Mouse (Mus musculus) mature B cell (primary cell): ENCODE data around the gene Notum.

Source experiments
- in situ Hi-C: fragments of 300-500 bp; cut with MboI; formaldehyde crosslinking; loops from 2 replicates; pipeline ENCODE4 v1.14.3; 2019

The Notum gene

DNA sequence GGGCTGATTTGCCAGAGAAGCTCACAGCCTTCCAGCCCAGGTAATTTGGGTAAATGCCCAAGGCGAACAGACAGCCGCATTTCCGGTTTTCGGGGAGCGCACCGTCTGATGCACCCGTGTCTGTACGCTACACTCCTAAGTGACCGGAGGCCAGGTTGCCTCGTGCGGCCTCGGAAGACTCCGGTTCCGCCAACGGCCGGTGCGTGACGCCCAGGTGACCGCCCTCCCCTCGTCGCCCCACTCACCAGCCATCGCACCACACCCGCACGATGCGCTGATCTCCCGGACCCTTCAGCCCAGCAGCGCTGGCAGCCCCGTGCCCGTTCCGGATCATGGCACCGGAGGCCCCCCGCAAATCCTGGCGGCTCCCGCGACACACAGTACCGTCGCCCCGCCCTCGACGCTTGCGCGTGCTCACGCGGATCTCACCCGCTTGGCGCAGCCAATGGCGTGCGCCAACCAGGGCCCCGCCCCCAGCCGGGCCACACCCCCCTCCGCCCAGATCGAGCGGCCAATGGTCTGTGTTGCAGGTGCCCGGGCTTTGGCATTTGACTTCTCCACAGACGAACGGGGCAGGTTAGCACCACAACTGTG lies 43.4 kb downstream of the Notum start, which contains the start of gene Pcyt2:
TSS of gene Pcyt2 (minus strand) at position 418 of the 594 bp plus-strand sequence.
- in situ Hi-C loops: no loop called here

DNA sequence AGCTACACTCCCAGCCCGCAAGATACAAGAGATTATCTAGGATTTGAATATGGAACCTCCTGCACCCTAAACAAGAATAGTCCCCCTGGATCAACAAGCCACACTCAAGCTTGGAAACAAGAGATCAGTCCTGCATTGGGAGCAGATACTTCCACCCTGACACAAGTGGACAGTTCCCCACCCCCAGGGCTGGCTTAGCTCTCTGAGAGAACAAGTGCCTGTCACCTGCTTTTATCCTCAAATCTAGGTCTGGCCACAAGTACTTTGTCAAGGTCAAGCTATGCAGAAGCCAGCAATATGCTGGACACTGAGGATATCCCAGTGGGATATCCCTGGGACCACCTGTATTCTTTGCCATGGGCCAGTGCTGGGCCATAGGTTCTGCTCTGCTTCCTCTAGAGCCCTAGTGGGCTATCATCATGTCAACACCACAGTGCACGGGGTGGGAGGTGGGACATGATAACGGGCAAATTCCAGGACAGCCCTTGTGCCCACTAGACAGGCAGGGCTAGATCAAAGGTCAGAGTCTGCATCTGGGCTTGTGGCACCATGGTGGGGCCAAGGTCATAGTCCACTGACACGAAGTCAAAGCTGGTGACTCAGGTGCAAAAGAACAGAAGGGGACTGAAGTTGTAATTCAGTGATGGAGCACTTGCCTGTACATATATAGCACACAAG lies 44.2 kb downstream of the Notum start:
- in situ Hi-C loops: no loop called here

DNA sequence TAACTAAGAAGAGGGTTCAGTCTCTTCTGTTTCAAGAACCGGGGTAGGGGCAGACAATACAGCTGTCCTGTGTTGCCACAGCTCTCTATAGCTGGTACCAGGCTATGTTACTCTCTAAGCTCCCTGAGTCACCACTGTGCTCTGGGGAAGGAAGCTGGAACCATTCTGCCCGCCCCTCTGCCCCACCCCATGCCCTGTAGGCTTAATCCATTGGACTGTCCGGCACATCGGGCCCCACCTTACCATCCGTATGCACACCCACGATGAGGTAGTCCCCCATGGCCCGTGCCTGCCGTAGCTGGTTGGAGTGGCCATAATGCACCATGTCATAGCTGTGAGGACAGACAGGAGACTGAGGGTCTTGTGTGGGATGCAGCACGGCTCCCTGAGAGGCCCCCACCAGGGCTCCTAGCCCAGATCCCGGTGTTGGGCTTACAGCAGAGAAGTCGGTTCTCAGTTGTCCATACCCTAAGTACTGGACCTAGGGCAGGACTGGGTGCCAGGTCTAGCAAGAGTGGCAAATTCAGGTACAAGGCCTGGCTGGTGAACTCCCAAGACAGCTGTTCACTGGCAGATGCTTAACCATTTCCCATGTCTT lies 45.3 kb downstream of the Notum start:
- in situ Hi-C loops: no loop called here

DNA sequence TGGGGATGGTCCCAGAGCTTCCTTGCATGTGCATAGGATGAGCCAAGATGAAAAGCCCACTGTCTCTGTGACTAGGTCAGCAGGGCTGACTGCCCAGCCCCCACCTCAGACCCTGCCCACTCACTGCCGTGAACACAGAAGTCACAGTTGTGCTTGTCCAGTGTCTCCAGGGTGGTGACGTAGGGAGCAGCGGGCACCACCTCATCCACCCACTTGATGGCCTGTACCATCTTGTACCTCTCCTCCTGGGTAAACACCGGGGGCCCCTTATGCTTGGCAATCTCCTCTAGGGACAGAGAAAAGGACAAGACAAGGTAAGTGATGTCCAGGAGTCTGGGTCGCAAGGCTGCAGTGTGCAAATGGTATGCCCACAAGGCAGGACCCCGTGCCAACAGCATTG lies 45.8 kb downstream of the Notum start:
- in situ Hi-C loops: no loop called here

DNA sequence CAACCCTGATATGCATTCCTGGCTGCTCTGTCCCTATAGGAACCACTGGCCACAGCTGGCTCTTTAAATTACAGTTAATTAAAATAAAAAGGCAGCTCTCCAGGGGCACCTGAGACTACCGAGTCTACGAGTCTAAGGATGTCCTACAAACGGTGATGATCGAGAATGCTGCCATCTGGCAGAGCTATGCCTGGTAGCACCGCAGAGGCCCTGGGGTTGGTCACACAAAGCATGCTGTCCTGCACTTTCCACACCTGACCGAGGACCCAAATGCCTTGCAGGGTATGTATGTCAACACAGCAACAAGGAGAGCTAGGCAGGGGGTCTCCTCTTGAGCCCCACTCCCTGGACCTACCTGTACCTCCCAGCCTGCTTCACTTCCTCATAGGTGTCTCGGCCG lies 47.0 kb downstream of the Notum start:
- in situ Hi-C loops: no loop called here

DNA sequence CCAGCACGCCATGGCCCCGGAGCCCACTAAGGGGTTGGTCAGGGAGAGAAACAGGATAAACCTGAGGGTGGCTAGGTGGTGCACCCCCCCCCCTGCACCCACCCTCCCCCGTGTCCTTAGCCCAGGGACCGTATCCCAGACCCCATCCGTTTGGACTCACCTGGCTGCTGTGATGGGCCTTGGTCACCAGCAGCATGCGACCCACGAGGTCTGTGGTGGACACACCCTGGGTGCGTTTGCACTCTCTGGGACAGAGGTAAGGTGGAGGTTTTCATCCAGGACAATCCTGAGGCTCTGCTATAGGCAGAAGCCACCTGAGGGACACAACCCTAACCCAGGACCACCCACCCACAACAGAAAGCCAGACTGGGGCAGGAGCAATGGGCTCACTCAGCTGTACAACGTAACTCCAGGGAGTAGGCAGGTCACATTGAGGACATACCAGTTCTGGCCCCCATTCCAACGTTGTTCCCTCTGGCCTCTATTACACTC lies 47.4 kb downstream of the Notum start:
- in situ Hi-C loops: no loop called here

DNA sequence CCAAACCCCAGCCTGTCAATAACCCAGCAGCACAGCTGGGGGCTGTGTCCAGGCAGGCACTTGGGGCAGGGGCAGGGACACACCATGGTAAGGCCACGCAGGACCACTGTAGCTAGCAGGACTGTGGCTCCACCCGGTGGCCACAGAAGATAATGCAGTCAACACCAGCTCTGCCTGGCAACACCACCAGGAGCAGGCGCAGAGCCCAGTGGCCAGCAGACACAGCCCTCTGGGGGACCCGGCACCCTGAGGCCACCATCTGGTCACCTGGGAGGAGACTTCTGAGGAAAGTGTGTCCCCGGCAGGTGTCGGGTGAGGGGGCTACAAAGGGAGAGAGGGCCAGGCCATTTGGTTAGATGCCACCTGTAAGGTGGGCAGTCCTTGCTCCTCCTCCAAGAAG lies 48.2 kb downstream of the Notum start:
- in situ Hi-C loops: no loop called here

DNA sequence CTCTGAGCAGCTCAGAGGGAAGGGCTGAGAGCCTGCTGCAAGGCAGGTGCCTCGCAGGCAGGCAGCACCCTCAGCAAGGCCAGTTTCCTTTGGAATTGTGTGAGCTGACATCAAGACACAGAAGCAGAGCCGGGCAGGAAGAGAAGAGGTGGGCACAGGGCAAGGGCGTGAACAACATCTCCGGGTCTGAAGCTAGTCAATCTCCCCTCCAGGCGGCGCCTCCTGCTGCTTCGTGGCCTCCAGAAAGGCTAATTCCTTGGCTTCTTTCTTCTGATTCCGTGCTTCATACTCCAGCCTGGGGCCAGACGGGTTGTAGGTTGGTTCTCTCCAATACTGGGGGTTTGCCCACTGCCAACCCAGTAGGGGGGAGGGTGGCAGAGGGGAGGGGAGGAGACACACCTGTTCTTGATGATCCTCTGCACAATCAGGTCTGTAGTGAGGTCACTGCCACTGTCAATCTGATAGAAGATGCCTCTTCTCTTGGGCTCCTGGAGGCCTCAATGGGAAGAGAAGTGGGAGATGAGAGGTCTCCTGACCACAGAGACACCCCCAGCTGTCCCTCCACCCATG lies 50.4 kb downstream of the Notum start:
- in situ Hi-C loops: no loop called here

DNA sequence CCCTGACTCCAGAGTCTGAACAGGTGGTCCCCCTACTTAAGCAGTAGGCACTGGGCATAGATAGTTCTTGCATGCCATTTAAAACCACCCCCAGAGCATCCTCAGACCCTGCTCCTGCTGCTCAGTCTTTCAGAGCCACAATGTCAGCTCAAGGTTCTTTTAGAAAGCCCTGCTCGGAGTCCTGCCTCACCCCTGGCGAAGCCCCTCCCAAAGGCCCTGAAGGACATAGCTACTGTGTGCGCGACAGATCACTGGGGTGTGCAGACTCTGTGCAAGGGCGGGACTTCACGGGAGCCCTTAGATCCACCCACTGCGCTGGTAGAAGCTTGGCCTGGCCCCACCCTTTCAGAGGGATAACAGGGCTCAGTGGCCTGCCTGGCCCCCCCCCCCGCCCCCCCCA lies 51.7 kb downstream of the Notum start:
- in situ Hi-C loops: no loop called here

DNA sequence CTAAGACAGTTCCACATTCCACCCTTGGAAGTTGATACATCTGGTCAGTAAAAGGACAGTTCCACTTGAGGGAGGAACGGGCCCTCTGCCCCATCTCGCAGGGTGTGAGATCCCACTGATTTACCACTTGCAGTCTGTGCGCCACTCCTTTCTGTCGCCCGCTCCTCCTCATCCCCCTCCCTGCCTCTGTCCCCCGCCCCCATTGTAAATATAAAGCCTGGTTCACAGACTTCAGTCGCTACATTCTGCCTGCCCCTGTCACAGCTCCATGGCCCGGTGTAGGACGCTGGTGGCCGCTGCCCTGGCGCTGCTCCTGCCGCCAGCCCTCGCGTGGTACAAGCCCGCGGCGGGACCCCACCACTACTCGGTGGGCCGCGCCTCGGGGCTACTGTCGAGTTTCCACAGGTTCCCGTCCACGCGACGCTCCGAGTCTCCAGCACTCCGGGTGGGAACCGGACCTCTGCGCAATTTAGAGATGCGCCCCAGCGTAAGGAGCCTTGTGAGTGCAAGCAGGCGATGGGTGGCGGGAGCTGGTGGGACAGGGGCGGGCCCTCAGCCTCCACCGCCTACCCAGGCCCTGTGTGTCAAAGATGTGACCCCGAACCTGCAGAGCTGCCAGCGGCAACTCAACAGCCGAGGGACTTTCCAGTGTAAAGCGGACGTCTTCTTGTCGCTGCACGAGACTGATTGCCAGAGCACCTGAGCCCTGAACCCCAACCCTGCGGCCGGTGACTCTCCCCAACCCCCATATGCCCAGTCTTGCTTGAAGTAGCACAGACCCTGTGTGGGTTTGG lies 52.5 kb downstream of the Notum start, which contains the start of gene Npb:
TSS of gene Npb (plus strand) at position 237 of the 794 bp plus-strand sequence.
- in situ Hi-C loops: no loop called here

DNA sequence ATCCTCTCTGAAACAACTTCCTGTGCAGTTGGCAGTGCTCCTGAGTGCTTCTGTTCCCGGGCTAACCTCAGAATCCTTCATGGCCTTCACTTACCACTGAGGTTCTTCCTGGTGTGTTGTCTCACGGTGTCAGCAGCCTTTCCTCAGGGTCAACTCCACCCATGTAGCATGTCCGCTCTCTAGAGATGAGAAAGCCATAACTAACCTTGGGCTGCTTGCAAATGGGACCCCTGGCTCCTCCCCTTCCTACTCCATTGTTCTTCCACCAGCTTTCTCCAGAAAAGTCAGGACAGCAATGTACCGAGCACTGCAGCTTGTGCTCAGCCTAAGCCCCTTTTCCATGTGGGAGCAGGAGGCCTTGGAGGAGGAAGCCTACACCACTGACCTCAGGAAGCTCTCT lies 54.2 kb downstream of the Notum start:
- in situ Hi-C loops: no loop called here

DNA sequence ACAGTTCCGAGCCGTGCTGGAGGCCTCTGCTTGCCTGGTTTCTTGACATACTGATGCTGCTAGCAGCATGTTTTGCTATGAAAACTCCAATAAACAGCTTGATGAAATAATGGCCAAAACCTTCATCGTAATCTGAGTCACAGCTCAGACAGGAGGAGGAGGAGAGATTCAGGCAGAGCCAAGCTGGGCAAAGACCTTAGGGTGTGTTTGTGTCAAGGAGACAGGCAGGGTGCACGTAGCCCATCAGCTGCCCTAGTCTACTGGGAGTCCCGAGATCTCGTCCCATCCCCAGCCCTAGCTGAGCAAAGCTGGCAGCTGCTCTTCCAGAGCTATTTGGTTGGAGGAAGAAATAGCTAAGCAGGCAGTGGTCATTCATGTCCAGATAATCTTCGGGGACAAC lies 55.3 kb downstream of the Notum start:
- in situ Hi-C loops: no loop called here
